Mouse (Mus musculus): ENCODE results near the gene Nacad.

The Nacad gene

DNA sequence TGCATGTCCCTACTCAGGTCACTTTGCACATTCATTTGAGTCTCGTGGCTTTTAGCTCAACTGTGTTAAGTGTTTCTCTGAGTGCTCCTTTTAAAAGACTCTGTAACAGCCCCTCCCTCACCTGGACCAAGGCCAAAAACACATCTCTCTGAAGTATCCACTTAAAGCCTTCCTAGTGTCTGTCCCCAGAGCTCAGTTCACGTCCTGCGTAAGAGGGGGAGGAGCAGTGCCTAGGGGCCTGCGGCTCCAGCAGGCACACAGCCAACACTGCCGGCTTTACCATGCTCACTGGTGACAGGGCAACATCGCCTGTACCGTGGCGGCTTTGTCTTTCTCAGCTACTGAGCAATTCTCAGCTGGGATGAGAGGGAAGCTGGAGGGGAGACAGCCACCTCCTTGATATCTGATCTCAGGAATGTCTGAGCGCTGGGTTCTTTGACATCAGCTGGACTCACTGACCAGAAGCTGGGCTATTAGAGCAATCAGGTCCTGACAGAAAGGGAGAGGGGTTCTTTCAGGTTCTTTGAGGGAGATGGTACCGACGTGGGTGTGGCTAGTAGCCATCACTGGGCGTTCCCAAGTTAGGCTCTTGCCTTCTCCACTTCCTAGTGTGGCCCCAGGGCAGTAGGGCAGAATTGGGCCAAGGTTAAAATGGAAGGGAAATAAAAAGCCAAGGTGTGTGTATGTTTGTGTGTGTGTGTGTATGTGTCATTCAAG is 1.8 kb downstream of the Nacad start:
- DNase-seq (ENCODE audit: low spot score) = no peak

DNA sequence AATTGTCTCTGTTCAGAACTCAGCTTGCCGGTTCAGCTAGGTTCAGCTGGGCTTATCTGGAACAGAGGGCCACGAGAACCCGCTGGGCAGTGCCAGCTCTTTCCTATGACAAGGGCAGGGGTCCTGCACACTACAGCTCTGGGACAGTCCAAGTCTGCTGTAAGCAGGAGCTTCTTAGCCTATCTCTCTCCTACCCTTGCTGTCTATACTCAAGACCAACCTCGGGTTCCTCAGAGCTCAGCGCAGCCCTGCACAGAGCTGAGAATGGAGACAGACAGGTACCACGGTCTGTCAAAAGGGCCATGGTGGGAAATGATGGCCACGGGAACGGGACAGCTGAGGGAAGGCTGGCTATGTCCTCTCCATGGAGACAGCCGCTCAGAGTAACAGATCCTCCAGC is 2.6 kb downstream of the Nacad start:
- DNase-seq (ENCODE audit: low spot score) = no peak

DNA sequence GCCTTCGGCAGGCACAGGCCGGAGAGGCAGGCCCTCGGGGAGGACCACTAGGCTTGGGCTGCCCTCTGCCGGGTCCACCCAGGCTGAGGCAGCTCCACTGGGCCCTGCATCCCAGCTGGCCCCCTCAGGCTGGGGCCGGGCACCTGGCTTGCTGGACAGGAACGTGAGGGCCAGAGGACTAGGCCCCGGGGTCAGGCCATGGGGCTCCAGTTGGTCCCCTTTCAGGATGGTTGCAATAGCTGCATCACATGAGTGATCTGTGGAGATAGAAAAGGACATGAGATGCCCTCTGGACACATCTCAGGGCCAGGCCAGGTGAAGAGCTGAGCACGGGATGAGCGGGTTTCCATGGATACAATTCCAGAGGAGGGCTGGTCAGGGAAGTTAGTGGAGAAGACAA is 3.2 kb downstream of the Nacad start:
- no peak for DNase-seq (ENCODE audit: low spot score)

DNA sequence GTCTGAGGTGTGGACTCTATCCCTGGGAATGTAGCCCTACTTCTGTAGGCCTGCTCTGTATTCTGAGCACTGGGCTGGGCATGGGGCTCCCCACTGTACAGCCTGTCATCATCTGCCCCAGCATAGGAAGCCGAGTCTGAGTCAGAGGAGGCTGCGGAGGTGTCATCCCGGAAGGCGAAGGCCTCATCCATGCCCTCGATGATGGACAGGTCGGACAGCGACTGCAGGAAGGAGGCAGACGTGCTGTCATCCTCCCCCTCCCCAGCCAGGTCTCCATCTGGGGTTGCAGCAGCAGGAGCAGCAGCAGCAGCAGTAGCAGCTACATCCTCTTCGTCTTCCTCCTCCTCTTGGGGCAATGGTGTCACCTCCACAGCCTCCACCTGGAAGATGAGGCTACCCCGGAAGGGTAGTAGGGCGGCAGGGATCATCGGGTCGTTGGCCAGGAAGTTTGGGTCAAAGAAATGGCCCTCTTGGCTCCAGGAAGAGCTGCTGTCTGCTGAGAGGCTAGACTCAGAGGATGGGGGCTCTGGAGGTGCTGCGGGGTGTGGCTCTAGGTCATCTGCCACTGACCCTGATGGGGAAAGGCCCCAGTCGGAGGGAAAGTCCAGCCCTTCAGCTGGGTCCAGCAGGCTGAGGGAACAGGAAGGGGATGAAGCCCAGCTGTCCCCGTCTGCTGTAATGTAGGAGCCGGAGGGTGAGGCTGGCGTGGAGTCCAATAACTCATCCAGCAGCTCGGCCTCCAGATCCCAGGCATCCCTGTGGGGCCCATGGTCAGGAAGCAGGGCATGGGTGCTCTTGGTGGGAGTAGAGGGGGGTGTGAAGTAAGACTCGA is 4.0 kb downstream of the Nacad start:
- no peak for DNase-seq (ENCODE audit: low spot score)

DNA sequence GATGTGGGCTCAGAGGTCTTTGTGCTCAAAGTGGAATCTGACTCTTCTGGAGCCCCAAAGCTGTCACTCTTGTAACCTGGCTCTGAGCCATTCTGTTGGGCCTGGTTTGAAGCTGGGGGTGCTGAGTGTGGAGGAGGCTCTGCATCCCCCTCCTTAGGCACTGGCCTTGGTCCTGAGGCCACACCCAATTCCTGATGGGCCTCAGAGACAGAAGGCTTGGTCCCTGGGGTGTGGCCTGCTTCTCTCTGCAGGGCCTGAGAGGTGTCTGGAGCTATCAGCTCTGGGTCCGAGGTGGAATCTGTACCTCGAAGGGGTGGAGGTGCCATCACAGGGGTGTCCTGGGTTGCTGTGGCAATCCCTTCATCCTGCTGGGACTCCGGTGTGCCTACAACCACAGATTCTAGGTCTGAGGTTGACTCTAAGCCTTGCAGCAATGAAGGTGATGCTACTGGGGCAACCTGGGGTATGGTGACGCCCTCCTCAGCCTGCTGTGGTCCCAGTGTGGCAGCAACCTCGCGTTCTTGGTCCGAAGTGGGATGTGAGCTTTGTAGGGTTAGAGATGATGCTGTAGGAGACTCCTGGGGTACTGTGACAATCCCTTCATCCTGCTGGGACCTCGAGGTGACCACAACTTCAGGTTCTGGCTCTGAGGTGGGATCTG is 5.4 kb downstream of the Nacad start:
- no peak for DNase-seq (ENCODE audit: low spot score)

DNA sequence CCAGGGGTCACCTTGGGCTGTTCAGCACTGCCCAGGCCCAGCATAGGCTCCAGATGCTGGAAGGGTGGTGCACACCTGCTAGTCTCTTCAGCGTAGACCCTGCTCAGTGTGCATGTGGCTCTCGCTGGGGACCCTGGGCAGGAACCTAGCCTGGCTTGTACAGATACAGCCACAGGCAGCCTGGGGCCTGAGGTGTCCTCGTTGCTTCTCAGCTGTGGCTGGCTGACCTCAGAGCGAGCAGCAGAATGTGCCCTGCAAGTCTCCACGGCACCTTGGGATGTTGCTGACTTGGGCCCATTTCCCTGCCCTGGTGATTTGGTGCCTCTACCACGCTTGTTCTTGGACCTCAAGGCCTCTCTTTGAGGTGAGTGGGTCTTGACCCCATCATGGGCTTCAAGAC is 6.0 kb downstream of the Nacad start:
- peak; percentile 41 for DNase-seq (ENCODE audit: low spot score)

DNA sequence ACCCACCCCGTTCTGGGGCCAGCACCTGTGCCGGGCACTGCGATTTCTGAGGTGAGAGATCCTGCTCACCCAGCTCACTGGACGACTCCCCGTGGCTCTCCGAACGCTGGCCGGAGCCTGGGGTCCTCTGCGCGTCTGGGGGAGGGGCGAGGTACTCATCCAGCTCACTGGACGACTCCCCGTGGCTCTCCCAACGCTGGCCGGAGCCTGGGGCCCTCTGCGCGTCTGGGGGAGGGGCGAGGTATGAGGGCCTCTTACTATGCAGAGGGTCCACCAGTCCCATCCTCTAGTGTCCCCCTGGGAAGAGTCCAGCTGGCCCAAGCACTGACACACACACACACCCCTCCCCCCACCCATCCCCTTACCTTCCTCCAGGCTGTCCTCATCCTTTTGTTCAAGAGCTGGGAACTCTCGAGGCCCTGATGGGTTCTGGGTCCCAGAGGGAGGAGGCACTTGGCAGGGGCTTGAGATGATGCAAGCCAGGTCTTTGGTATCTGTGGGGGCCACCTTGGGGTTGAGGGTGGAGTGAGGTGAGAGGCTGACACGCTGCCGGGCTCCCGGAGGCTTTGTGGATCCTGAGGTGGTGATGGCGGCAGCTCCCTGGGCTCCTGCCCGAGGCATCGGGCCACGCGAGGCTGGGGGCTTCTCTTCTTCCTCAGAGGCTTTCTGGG is 6.7 kb downstream of the Nacad start:
- no peak for DNase-seq (ENCODE audit: low spot score)

DNA sequence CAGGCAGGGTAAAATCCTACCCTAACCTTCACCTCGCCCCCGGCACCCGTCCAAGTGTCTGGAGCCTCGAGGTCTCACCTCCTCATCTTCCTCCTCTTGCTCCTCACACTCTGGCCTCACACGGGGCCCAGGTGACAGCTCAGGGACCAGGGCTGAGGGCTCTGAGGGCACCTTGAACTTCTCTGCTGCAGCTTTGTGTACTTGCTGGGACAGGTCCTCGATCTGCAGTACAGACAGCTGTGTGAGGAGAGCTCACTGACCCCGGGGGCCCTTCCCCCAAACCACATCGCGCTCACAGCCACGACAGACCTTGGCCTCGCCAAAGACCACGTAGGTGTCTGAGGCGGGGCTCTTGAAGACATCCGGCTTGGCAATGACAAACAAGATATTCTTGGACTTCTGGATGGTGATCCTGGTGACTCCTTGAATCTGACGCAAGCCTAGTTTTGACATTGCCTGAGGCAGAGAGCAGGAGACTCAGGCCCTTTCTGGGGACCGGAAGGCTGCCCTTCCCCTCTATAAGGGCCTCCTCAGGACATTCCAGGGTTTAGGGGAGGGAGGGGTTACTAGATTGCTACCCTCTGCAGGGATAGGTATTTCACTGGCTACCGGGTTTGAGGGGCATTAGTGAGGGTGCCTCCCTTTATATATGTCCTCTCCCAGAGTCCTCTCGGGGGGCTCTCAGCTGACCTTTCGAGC is 7.5 kb downstream of the Nacad start:
- peak; percentile 10 for DNase-seq (ENCODE audit: low spot score)

DNA sequence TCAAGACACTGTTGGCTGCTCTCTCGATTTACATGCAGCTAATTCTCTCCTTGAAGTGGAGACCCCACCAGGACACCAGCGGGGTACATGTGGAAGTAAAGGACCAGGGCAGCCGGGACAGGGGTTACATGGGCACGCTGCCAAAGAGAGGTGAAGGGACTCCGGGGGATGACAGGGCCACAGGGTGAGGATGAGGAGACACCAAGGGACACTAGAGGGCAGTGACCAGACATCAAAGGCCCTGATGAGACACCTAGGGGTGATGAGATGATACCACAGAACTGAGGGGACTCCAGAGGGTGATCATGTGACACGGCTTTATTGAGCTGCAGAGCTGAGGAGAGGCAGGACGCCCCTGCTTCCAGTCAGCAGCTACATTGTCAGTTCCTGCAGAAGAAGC is 8.3 kb downstream of the Nacad start:
- no peak for DNase-seq (ENCODE audit: low spot score)

DNA sequence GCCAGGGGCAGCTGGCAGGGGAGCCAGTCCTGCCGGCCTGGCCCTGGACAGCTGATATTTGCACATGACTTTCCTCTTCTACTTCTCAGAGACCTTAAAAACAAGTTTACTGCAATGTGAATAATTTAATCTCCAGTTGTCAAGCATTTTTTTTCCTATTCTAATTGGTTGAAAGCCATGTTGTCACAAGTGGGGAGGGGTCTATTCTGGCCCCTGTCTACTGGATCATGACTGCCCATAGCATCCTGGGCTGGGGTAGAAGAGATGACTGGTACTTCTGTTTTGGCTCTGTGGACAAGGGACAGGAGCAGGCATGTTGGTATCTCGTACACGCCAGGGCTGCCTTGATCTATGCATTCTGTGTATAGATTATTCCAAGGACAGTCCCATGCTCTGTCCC is 9.2 kb downstream of the Nacad start:
- no peak for DNase-seq (ENCODE audit: low spot score)

DNA sequence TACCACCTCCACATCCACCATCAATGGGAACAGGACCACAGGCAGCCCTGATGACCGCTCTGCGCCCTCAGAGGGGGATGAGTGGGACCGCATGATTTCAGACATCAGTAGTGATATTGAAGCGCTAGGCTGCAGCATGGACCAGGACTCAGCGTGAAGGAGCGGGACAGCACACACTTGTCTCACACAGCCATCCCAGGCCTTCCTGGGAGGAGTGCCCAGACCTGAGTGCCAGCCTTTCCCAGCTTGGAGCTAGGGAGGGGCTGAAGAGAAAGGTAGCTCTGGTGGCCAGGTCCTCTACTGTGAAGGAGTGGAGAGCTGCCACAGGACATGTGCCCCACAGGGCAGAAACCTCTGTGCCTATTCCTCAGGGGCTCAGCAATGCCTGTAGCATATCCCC is 9.6 kb downstream of the Nacad start:
- no peak for DNase-seq (ENCODE audit: low spot score)

DNA sequence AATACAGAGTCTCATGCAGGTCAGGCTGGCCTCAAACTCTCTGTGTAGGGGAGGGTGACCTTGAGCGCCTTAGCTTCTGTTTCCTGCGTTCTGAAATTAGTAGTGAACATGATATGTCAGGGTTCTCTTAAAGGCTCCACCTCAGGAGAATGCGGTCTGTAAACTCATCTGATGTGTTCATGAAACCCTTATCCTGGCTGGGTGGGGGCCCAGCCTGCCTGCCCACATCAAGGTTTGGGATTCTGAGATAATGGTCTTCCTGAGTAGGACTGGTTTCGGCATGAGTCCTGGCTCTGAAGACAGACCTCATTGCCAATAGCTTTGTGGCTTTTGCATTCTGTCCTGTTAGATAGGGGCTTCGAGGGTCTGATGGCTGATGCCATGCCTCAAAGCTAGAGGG is 10.5 kb downstream of the Nacad start:
- no peak for DNase-seq (ENCODE audit: low spot score)

DNA sequence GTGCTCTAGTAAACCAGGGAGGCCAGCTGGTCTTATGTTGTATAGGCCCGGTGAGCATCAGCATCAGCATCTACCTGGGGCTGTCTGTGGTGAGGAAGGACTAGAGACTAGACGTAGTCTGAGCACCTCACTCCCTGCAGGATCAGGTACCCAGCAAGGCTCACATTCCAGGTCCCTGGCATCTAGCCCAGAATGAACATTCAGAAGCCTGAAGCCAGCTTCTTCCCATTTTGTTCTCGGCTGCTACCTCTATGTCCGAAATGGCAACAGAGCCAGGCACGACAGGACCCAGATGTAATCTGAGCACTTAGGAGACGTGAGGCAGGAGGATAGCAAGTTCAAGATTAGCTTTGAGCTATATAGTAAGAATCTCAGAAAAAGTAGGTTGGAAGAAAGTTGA is 11.0 kb downstream of the Nacad start:
- no peak for DNase-seq (ENCODE audit: low spot score)

DNA sequence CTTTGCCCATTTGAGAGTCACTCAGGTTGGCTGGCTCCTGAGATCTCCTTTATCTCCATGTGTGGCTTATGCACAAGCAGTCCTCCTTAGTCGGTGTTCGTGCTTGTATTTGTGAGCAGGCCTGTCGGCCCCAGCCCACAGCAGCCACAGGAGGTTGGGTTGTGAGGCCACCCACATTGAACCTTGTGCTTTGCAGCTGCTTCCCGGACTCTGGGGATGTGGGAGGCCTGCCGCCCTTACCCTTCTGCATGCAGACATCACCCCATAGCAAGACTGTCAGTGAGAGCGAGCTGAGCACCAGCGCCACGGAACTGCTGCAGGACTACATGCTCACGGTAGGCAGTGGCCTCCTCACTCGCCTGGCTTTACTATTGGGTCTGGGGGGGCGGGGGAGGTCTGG is 12.4 kb downstream of the Nacad start:
- DNase-seq (ENCODE audit: low spot score) = no peak

DNA sequence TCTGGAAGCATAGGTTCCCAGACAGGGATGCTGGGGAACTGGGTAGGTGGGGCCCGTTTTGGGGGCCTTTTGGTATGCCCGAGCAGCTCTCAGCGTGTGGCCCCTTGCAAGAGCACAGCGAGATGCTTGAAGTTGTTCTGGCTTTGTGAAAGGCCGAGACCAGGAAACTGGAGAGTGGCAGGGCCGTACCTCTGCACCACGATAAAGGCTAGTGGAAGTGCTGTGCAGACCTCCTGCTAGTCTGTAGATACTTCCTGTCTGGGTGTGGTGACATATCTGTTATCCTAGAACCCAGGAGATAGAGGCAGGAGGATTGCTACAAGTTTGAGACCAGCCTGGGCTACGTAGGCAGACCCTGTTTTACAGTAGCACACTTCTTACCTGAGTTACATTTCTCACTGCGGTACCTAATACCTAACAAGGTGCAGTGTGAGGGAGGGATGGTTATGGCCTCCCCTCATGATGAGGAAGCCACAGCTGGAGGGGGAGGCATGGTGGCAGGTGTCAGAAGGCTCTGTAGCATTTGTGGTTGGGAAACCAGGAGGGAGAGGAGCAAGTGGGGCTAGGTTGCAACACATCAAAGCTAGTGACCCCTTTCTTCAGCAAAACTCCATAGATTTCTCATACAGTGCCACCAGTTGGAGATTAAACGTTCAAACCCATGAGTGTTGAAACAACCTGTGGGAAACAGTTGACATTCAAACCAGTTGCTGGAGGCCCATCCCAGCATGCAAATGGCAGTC is 14.7 kb downstream of the Nacad start:
- no peak for DNase-seq (ENCODE audit: low spot score)

DNA sequence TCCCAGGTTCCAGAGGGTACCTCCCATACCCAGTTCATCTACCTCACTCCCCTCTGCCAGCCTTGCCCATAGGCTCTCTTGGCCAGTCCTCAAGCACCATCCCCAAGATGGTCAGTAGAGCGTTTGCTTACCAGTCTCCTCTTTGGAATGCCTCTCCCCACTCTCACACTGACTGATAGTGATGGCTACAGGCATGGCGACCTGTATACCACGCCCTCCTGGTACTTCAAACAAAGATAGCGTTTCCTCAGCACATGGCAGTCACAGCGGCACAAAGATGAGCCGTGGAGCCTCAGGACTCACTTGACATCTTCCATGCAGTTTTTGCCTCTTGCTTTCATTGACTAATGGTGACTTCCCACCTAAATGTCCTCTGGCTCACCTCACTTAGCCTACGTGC is 16.0 kb downstream of the Nacad start:
- no peak for DNase-seq (ENCODE audit: low spot score)

DNA sequence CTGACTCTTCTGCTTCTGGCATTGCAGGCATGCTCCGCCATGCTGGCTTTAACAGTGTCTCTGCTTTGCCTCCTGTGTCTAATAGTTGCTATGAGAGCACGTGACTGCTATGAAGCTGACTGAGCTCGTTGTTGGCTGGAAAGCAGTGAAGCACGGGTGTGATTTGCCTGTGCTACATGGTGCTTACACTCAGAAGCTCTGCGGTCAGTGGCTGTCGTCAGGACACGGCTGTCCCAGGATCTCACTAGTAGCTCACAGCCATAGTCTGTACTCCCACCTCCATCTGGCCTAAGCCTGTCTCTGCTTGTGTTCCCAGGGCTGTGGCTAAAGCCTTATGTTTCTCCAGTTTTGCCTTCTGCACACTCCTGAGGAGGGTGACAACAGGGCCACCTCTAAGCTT is 17.6 kb downstream of the Nacad start:
- DNase-seq (ENCODE audit: low spot score) = no peak

DNA sequence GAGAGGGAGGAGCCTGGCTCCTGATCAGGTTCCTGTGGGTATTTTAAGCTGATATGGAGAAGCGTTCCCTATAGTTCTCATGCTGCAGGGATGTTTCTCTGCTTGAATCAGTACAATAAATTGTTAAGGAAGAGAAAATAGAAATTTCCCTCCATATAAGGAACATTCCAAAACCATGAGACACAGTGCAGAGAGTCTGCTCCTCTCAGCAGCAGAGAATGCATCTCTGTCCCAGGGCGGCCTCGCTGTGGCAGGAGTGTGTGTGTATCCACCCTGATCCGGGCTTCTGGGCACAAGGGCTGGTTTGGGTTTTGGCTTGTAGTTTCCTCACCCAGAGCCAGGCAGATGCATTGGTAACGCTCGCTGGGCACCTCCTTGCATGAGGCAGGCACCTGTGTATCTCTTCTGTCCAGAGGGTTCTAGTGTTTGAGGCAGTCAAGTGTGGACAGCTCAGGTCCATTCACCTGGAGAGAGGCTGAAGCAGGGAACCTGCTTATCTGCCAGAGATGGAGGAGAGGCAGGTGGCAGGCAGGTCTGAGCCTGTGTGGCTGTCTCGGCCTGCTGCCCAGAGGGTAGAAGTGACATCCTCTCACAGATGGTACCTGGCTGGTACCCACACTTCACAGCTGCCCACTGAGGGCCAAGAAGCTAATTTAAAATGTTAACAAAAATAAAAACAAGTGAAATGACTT is 18.5 kb downstream of the Nacad start:
- DNase-seq (ENCODE audit: low spot score) = no peak

DNA sequence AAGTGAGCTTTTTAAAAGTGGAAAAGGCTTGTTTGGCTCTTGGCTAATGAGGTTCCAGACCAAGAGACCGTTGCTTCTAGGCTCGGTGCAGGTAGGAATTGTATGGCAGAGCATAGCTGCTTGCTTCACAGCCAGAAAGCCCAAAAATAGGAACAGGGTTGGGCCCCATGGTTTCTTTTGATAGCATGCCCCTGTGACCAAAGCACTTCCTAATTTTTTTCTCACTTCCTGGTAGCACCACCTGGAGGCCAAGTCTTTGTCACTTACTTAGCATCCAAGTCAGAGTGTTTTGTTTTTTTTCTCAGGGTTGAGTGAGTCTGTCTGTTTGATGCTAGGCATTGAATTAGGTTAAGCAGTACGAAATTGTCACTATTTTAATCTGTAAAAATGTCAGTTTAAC is 19.2 kb downstream of the Nacad start:
- no peak for DNase-seq (ENCODE audit: low spot score)

DNA sequence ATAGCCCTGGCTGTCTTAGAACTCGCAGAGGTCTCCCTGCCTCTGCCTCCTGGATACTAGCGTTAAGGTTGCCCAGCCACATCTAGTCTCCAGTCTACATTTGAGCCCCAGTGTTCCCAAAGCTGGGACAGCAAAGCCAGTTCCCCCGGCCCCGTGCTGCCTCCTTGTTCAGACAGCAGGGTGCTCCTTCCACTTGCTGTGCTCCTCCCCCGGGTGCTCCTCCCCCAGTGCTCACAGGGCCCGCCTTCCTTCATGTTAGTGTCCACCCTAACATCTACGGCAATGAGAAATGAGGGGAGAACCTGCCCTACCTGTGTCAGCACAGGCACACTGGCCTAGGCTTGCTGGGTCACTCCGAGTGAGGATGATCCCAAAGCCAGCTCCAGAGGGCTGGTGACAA is 20.1 kb downstream of the Nacad start:
- DNase-seq (ENCODE audit: low spot score) = no peak

DNA sequence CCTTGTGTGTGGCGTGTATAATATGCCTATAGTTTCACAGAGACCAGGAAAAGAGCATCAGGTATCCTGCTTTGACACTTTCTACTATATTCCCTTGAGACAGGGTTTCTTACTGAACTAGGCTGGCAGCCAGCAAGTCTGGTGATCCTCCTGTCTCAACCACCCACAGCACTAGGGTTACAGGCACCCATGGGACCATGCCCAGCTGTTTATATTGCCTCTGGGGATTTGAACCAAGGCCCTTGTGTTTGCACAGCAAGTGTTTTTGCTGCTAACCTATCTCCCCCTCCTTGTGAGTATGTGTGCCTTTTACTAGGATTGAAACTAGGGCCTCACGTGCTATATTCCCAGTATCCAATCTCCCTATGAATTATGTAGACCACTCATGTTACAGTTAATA is 24.3 kb downstream of the Nacad start:
- DNase-seq (ENCODE audit: low spot score) = no peak
